Mouse (Mus musculus) inflammation-experienced regulatory T-cells, adult 16 weeks (primary cell): ENCODE data around the gene Atxn2l. TPM values are rescaled to one million over a fixed set of nuclear protein-coding genes. Genes with fewer than 3 reads are reported as not detected.

Experiments used
- polyA plus RNA-seq: library from polyadenylated mRNA; unstranded; fragments of 100-300 nt; shearing (Covaris generic); gene quantifications from one replicate; pipeline ENCODE4 v1.2.1, GENCODE M21; 2017

Atxn2l gene
- 36.5 TPM for polyA plus RNA-seq

DNA sequence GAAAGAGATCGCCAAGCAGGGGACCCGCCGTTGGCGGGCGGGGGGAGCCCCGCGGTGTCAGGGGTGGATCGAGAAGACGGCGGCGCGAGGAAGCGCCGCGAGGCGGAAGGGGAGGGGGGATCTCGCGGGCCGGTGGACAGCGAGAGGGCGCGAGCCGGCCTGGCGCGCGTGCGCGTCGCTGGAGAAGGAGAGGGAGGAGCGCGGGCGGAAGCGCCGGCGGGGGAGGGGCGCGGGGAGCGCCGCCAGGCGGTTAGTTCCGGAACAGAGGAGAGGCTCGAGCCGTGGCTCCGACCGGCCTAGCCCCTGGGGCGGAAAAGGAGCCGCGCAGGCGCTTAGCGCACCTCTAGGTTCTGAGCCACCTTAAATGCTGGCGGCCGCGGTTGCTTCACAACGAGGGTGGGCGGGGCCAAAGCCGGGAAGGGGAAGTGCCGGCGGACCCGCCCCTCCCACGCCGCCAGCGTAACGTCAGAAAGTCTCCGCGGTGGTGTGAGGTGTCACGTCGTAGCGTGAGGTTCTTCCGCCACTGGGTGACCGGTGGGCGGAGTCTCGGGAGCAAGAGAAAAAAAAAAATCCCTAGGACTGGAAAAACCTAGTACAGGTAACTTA lies at the start of gene Atxn2l:
TSS of gene Atxn2l (minus strand) at position 165 of the 606 bp plus-strand sequence.

DNA sequence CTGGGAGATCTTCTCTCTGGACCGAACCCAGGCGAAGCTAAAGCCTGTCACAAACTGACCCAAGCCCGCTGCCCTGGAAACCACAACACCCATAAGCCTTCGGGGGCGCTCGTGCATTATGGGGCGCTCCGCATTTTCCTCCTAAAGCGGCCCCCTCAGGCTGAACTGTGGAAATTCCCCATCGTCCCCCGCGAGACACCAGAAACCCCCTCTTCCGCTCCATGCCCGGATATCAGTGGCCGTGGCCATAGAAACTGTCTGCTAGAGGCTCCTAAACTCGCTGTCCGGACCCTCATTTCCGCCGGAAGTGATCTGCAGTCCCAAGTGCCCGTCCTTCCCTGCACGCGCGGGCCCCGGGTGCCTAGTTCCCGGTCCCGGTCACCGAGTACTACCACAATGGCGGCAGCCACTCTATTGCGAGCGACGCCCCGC lies 16.2 kb downstream of the Atxn2l start, which contains the start of gene Tufm:
TSS of gene Tufm (plus strand) at position 310 of the 432 bp plus-strand sequence.

DNA sequence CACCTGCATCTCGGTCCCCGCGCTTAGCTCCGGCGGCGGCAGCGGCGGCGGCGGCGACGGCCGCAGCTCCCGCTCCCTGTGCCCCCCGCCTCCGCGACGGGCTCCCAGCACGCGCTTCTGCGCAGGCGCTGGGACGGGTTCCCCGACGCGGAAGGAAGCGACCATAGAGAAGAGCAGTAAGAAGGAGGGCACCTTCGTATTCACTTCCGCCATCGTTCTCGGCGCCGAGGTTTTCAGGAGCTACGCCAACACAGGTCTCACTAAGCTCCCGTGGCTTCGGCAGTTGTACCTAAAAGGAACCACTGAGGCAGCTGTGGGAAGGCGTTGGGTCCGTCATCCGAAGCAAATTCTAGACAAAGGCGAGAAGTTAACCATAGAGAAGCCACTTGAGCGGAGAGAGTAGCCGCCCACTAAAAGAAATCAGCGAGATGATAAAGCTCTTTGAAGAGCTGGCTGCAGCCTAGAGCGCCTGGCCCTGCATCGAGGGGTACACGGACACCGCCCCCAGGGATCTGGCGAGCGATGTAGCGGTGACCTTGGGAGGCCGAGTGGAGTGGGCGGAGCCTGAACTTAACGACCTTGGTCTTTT lies 28.1 kb downstream of the Atxn2l start, which contains the start of gene Sh2b1:
TSS of gene Sh2b1 (minus strand) at position 432 of the 589 bp plus-strand sequence.

DNA sequence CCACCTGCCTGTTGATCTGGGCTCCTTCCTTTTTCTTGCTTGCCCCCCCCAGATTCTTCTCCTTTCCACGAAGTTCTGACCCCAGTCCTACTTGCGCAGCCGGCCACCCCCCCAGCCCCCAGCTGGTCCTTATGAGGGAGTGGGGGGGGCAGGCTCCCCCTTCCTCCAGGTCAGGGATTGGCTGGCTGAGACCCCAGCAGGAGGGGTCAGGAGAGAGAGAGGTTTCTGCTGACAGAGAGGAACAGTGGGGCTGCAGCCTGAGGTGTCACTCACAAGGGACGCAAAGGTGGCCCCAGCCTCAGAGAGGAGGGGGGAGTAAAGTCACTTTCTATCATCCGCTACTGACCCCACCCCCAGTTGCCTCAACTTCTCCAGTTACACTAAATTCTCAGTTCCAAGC lies 40.2 kb downstream of the Atxn2l start, which contains the start of gene Atp2a1:
TSS of gene Atp2a1 (minus strand) at position 105 of the 400 bp plus-strand sequence.

Other genes starting within 250 kb of the Atxn2l start
- 3.7 TPM for gene Sbk1, start 230.8 kb downstream of the Atxn2l start, polyA plus RNA-seq
- 827 TPM for gene Lat, start 133.9 kb downstream of the Atxn2l start, polyA plus RNA-seq
- 90.3 TPM for gene Spns1, start 126.0 kb downstream of the Atxn2l start, polyA plus RNA-seq
- gene Nfatc2ip, start 106.7 kb downstream of the Atxn2l start, polyA plus RNA-seq: 4.8 TPM
- 5.3 TPM for gene Cd19, start 88.5 kb downstream of the Atxn2l start, polyA plus RNA-seq
- gene Rabep2, start 74.7 kb downstream of the Atxn2l start, polyA plus RNA-seq: 70.8 TPM
- gene Atp2a1, start 40.3 kb downstream of the Atxn2l start, polyA plus RNA-seq: 0.24 TPM
- gene Sh2b1, start 28.0 kb downstream of the Atxn2l start, polyA plus RNA-seq: 43.4 TPM
- 130 TPM for gene Tufm, start 16.1 kb downstream of the Atxn2l start, polyA plus RNA-seq
- gene Eif3c, start 63.0 kb upstream of the Atxn2l start, polyA plus RNA-seq: 223 TPM
- gene Apobr, start 81.5 kb upstream of the Atxn2l start, polyA plus RNA-seq: 3.6 TPM
- 123 TPM for gene Cln3, start 82.4 kb upstream of the Atxn2l start, polyA plus RNA-seq
- not detected for gene Il27, start 91.5 kb upstream of the Atxn2l start, polyA plus RNA-seq
- not detected for gene Nupr1, start 127.4 kb upstream of the Atxn2l start, polyA plus RNA-seq
- 107 TPM for gene Sgf29, start 145.9 kb upstream of the Atxn2l start, polyA plus RNA-seq
- 1.3 TPM for gene Sult1a1, start 173.0 kb upstream of the Atxn2l start, polyA plus RNA-seq
- gene Bola2, start 192.0 kb upstream of the Atxn2l start, polyA plus RNA-seq: 125 TPM
- gene Slx1b, start 192.3 kb upstream of the Atxn2l start, polyA plus RNA-seq: 10.3 TPM
- 3,429 TPM for gene Coro1a, start 204.3 kb upstream of the Atxn2l start, polyA plus RNA-seq